Mouse (Mus musculus): Measurements from ENCODE around the gene Cdc42. TPM values are rescaled to one million over a fixed set of nuclear protein-coding genes. Genes with fewer than 3 reads are reported as not detected.
A peak's percentile ranks its signal among the peaks of the same experiment; 100 is the strongest.

Cdc42 gene
- polyA plus RNA-seq, 1 experiment from 2014 or later: 571 TPM

GRCm38 (mm10) chr4:137379713-137380255 lies 22.3 kb upstream of the Cdc42 start:
- Histone ChIP-seq H3K4me3 (no peak overlapping the region), H3K36me3 (no peaks in the 10 kb centered on the region), H3K9me3 (replicated peaks) (no peaks in the 10 kb centered on the region), H3K27ac (no peak overlapping the region), H3K27me3 (ENCODE audit: low read depth, poor library complexity, severe bottlenecking) (no peaks in the 10 kb centered on the region), H3K4me1 (peaks cover 21% of the 10 kb centered on the region)
- WGBS: 89% methylated on average over 10 of the region's 10 CpGs
- DNase-seq (ENCODE audit: low spot score): no peak

GRCm38 (mm10) chr4:137379085-137379484 lies 21.6 kb upstream of the Cdc42 start:
- Histone ChIP-seq H3K4me1 (peaks cover 22% of the 10 kb centered on the region), H3K27me3 (ENCODE audit: low read depth, poor library complexity, severe bottlenecking) (no peaks in the 10 kb centered on the region), H3K9me3 (replicated peaks) (no peaks in the 10 kb centered on the region), H3K4me3 (no peak overlapping the region), H3K27ac (no peak overlapping the region), H3K36me3 (no peaks in the 10 kb centered on the region)
- no peak for DNase-seq (ENCODE audit: low spot score)
- 83% methylated on average over 3 of the region's 3 CpGs for WGBS

- no peaks in the 10 kb centered on the region for H3K9me3 ChIP-seq (replicated peaks)
- 87% methylated on average over 4 of the region's 4 CpGs for WGBS
- H3K36me3 ChIP-seq: no peaks in the 10 kb centered on the region
These were observed 20.2 kb upstream of the Cdc42 start for GRCm38 (mm10) chr4:137377526-137378304.

GRCm38 (mm10) chr4:137376778-137377177 lies 19.3 kb upstream of the Cdc42 start:
- Histone ChIP-seq H3K27me3 (ENCODE audit: low read depth, poor library complexity, severe bottlenecking) (no peaks in the 10 kb centered on the region), H3K9me3 (replicated peaks) (no peaks in the 10 kb centered on the region), H3K27ac (no peak overlapping the region), H3K36me3 (no peaks in the 10 kb centered on the region), H3K4me1 (peaks cover 27% of the 10 kb centered on the region), H3K4me3 (no peak overlapping the region)
- 82% methylated on average over 2 of the region's 2 CpGs for WGBS
- no peak for DNase-seq (ENCODE audit: low spot score)

More at GRCm38 (mm10) chr4:137377526-137378304, 20.2 kb upstream of the Cdc42 start:
- Histone ChIP-seq H3K4me3 (no peak overlapping the region), H3K4me1 (peaks cover 27% of the 10 kb centered on the region), H3K27me3 (ENCODE audit: low read depth, poor library complexity, severe bottlenecking) (no peaks in the 10 kb centered on the region), H3K27ac (no peak overlapping the region)
- no peak for DNase-seq (ENCODE audit: low spot score)

GRCm38 (mm10) chr4:137375314-137376278 lies 18.1 kb upstream of the Cdc42 start:
- H3K9me3 ChIP-seq (replicated peaks): no peaks in the 10 kb centered on the region
- H3K4me1 ChIP-seq: peaks cover 21% of the 10 kb centered on the region
- peak overlapping the region; percentile 25 for H3K4me3 ChIP-seq
- 39% methylated on average over 19 of the region's 19 CpGs for WGBS
- peak overlapping the region; percentile 75 for H3K27ac ChIP-seq
- peak; percentile 50 for DNase-seq (ENCODE audit: low spot score)
- no peaks in the 10 kb centered on the region for H3K36me3 ChIP-seq
- H3K27me3 ChIP-seq (ENCODE audit: low read depth, poor library complexity, severe bottlenecking): no peaks in the 10 kb centered on the region

- WGBS: 46% methylated on average over 6 of the region's 6 CpGs
- no peak for DNase-seq (ENCODE audit: low spot score)
- Histone ChIP-seq H3K4me3 (no peak overlapping the region), H3K36me3 (no peaks in the 10 kb centered on the region), H3K4me1 (peaks cover 34% of the 10 kb centered on the region), H3K27me3 (ENCODE audit: low read depth, poor library complexity, severe bottlenecking) (no peaks in the 10 kb centered on the region), H3K27ac (no peak overlapping the region), H3K9me3 (replicated peaks) (no peaks in the 10 kb centered on the region)
These were observed 16.2 kb upstream of the Cdc42 start for GRCm38 (mm10) chr4:137373711-137374110.

GRCm38 (mm10) chr4:137371596-137372523 lies 14.3 kb upstream of the Cdc42 start:
- WGBS: 83% methylated on average over 16 of the region's 16 CpGs
- Histone ChIP-seq H3K4me3 (no peak overlapping the region), H3K27me3 (ENCODE audit: low read depth, poor library complexity, severe bottlenecking) (no peaks in the 10 kb centered on the region), H3K9me3 (replicated peaks) (no peaks in the 10 kb centered on the region), H3K36me3 (no peaks in the 10 kb centered on the region), H3K27ac (no peak overlapping the region), H3K4me1 (peaks cover 47% of the 10 kb centered on the region)
- DNase-seq (ENCODE audit: low spot score): no peak

GRCm38 (mm10) chr4:137369954-137370750 lies 12.6 kb upstream of the Cdc42 start:
- WGBS: 20% methylated on average over 29 of the region's 29 CpGs
- H3K27me3 ChIP-seq (ENCODE audit: low read depth, poor library complexity, severe bottlenecking): no peaks in the 10 kb centered on the region
- peak overlapping the region; percentile 73 for H3K27ac ChIP-seq
- DNase-seq (ENCODE audit: low spot score): peak; percentile 63
- H3K4me1 ChIP-seq: peaks cover 36% of the 10 kb centered on the region
- no peaks in the 10 kb centered on the region for H3K36me3 ChIP-seq
- no peaks in the 10 kb centered on the region for H3K9me3 ChIP-seq (replicated peaks)
- H3K4me3 ChIP-seq: peak overlapping the region; percentile 50

GRCm38 (mm10) chr4:137368198-137368597 lies 10.7 kb upstream of the Cdc42 start:
- peak overlapping the region; percentile 61 for H3K27ac ChIP-seq

GRCm38 (mm10) chr4:137367275-137368088 lies 10.0 kb upstream of the Cdc42 start:
- peaks cover 31% of the 10 kb centered on the region for H3K4me1 ChIP-seq
- no peaks in the 10 kb centered on the region for H3K9me3 ChIP-seq (replicated peaks)
- 48% methylated on average over 5 of the region's 5 CpGs for WGBS
- no peaks in the 10 kb centered on the region for H3K36me3 ChIP-seq
- no peak for DNase-seq (ENCODE audit: low spot score)
- no peak overlapping the region for H3K4me3 ChIP-seq
- no peaks in the 10 kb centered on the region for H3K27me3 ChIP-seq (ENCODE audit: low read depth, poor library complexity, severe bottlenecking)
- H3K27ac ChIP-seq: peak overlapping the region; percentile 61

More at GRCm38 (mm10) chr4:137368198-137368597, 10.7 kb upstream of the Cdc42 start:
- 21% methylated on average over 1 of the region's 1 CpGs for WGBS
- Histone ChIP-seq H3K4me1 (peaks cover 31% of the 10 kb centered on the region), H3K4me3 (no peak overlapping the region), H3K36me3 (no peaks in the 10 kb centered on the region), H3K27me3 (ENCODE audit: low read depth, poor library complexity, severe bottlenecking) (no peaks in the 10 kb centered on the region), H3K9me3 (replicated peaks) (no peaks in the 10 kb centered on the region)
- DNase-seq (ENCODE audit: low spot score): no peak

- Histone ChIP-seq H3K4me3 (no peak overlapping the region), H3K27ac (no peak overlapping the region; the same call in 1 of the 2 replicates), H3K9me3 (replicated peaks) (no peaks in the 10 kb centered on the region), H3K4me1 (peaks cover 31% of the 10 kb centered on the region), H3K27me3 (ENCODE audit: low read depth, poor library complexity, severe bottlenecking) (no peaks in the 10 kb centered on the region), H3K36me3 (no peaks in the 10 kb centered on the region)
- DNase-seq (ENCODE audit: low spot score): no peak
- WGBS: 93% methylated on average over 4 of the region's 4 CpGs
These were observed 8.6 kb upstream of the Cdc42 start for GRCm38 (mm10) chr4:137366097-137366496.

All from limb, embryonic 10.5 days (tissue).